Mouse (Mus musculus) ES-Bruce4 (cell line): Measurements from ENCODE around the gene Slc10a1. TPM values are rescaled to one million over a fixed set of nuclear protein-coding genes. Genes with fewer than 3 reads are reported as not detected.

Experiments
- H3K27ac ChIP-seq: 2 replicates; pipeline ENCODE4 v1.5.1; 2012; ENCODE audit warnings: low read length, inconsistent platforms; ENCODE audit not compliant: insufficient read depth
- H3K27me3 ChIP-seq: 2 replicates; pipeline ENCODE4 v1.6.1; 2012; ENCODE audit warnings: mild to moderate bottlenecking, low read length, inconsistent platforms; ENCODE audit not compliant: control insufficient read depth, poor library complexity, insufficient read depth, severe bottlenecking
- H3K36me3 ChIP-seq: 2 replicates; pipeline ENCODE4 v1.6.1; 2012; ENCODE audit warnings: inconsistent platforms, mild to moderate bottlenecking, low read length, moderate library complexity; ENCODE audit not compliant: control insufficient read depth, poor library complexity, insufficient read depth, severe bottlenecking
- H3K4me1 ChIP-seq: one replicate; pipeline ENCODE4 v1.8.1; 2011; ENCODE audit warnings: low read length; ENCODE audit not compliant: control insufficient read depth, insufficient read depth
- H3K4me3 ChIP-seq: 2 replicates; pipeline ENCODE4 v1.5.1; 2011; ENCODE audit warnings: low read depth, mild to moderate bottlenecking, low read length
- H3K9ac ChIP-seq: 2 replicates; pipeline ENCODE4 v1.6.1; 2012; ENCODE audit warnings: low read depth, mild to moderate bottlenecking, inconsistent platforms; ENCODE audit not compliant: poor library complexity, severe bottlenecking
- H3K9me3 ChIP-seq: replicated peaks from 2 replicates; pipeline ENCODE4 v1.6.1; 2012; ENCODE audit warnings: mild to moderate bottlenecking, low read length, inconsistent platforms; ENCODE audit not compliant: control insufficient read depth, poor library complexity, insufficient read depth, severe bottlenecking
- CTCF ChIP-seq: IDR thresholded peaks from one replicate; pipeline ENCODE4 v1.8.1; 2011; ENCODE audit warnings: low read depth, low read length
- EP300 ChIP-seq: IDR thresholded peaks from 2 replicates; pipeline ENCODE4 v1.6.1; 2011; ENCODE audit warnings: low read depth, low read length; ENCODE audit not compliant: insufficient read depth
- POLR2A ChIP-seq: IDR thresholded peaks from one replicate; pipeline ENCODE4 v1.8.1; 2011; ENCODE audit warnings: low read length; ENCODE audit not compliant: insufficient read depth
- polyA plus RNA-seq: library from polyadenylated mRNA; stranded (reverse); fragments of >200 nt; gene quantifications from 2 replicates; pipeline ENCODE4 v1.2.4, GENCODE M21; 2011; ENCODE audit warnings: low read depth; ENCODE audit not compliant: missing spikeins, insufficient read depth, insufficient read length

The Slc10a1 gene
- polyA plus RNA-seq, 1 experiment = not detected

GRCm38 (mm10) chr12:80931402-80932140 lies 36.9 kb downstream of the Slc10a1 start:
- H3K27ac ChIP-seq = no peak overlapping the region
- no peaks in the 10 kb centered on the region for H3K9me3 ChIP-seq
- TF ChIP-seq CTCF = no peak
- TF ChIP-seq EP300 = no peak
- TF ChIP-seq POLR2A = no peak
- H3K4me1 ChIP-seq = no peaks in the 10 kb centered on the region
- H3K36me3 ChIP-seq = no peaks in the 10 kb centered on the region
- no peaks in the 10 kb centered on the region for H3K27me3 ChIP-seq
- H3K4me3 ChIP-seq = no peak overlapping the region
- no peak overlapping the region for H3K9ac ChIP-seq

- Histone ChIP-seq H3K27ac (no peak overlapping the region), H3K27me3 (no peaks in the 10 kb centered on the region), H3K9ac (no peak overlapping the region), H3K4me3 (no peak overlapping the region), H3K9me3 (no peaks in the 10 kb centered on the region), H3K36me3 (no peaks in the 10 kb centered on the region), H3K4me1 (peaks cover 2% of the 10 kb centered on the region)
- TF ChIP-seq CTCF (no peak), EP300 (no peak), POLR2A (no peak)
Measured at GRCm38 (mm10) chr12:80930141-80930540, 38.4 kb downstream of the Slc10a1 start.

GRCm38 (mm10) chr12:80928881-80929280 lies 39.6 kb downstream of the Slc10a1 start:
- H3K27me3 ChIP-seq = no peaks in the 10 kb centered on the region
- H3K36me3 ChIP-seq = no peaks in the 10 kb centered on the region
- no peak overlapping the region for H3K4me3 ChIP-seq
- TF ChIP-seq CTCF (no peak), EP300 (no peak), POLR2A (no peak)
- no peaks in the 10 kb centered on the region for H3K9me3 ChIP-seq
- H3K27ac ChIP-seq = no peak overlapping the region
- H3K4me1 ChIP-seq = peaks cover 4% of the 10 kb centered on the region
- H3K9ac ChIP-seq = no peak overlapping the region

- Histone ChIP-seq H3K9ac (no peak overlapping the region), H3K27ac (no peak overlapping the region), H3K4me1 (peaks cover 7% of the 10 kb centered on the region), H3K27me3 (no peaks in the 10 kb centered on the region), H3K36me3 (no peaks in the 10 kb centered on the region), H3K4me3 (no peak overlapping the region), H3K9me3 (no peaks in the 10 kb centered on the region)
- no peak for TF ChIP-seq CTCF
Measured at GRCm38 (mm10) chr12:80927518-80927917, 41.0 kb downstream of the Slc10a1 start.

- Histone ChIP-seq H3K9me3 (no peaks in the 10 kb centered on the region), H3K27me3 (no peaks in the 10 kb centered on the region), H3K27ac (no peak overlapping the region), H3K9ac (no peak overlapping the region), H3K4me1 (peaks cover 9% of the 10 kb centered on the region), H3K36me3 (no peaks in the 10 kb centered on the region), H3K4me3 (no peak overlapping the region)
- no peak for TF ChIP-seq POLR2A
- TF ChIP-seq EP300 = no peak
- TF ChIP-seq CTCF = no peak
Measured at GRCm38 (mm10) chr12:80926550-80926949, 42.0 kb downstream of the Slc10a1 start.

GRCm38 (mm10) chr12:80925919-80926318 lies 42.6 kb downstream of the Slc10a1 start:
- Histone ChIP-seq H3K27me3 (no peaks in the 10 kb centered on the region), H3K9ac (no peak overlapping the region)

More at GRCm38 (mm10) chr12:80925919-80926318, 42.6 kb downstream of the Slc10a1 start:
- Histone ChIP-seq H3K36me3 (no peaks in the 10 kb centered on the region), H3K9me3 (no peaks in the 10 kb centered on the region), H3K4me3 (no peak overlapping the region), H3K4me1 (peaks cover 9% of the 10 kb centered on the region), H3K27ac (no peak overlapping the region)
- TF ChIP-seq CTCF (no peak), POLR2A (no peak), EP300 (no peak)
